12 mouse cellular contexts compared by ENCODE assay signal in the genomic region with DNA sequence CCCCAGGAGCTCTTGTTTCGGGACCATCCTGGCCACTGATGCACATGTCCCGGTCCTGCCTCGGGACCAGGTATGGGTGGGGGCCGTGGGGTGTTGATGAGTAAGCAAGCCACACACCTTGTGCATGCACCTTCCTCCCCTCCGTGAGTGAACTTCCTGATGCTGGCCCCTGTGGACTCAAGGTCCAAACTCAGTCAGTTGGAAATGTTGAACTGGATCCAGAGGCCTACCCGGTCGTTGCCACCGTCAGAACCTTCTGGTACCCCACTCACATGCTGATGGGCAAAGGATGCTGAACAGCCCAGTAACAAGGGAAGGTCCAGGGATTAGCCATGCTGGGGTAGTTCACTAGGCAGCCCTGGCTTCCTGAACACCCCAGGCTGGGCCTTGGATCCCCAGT.
"Had no signal": no experiment of that assay in that cellular context is flagged by ENCODE, and none has a peak within 500 bp of the region (broad histone marks: within the 10 kb centered on the region; RNA-seq: fewer than 3 reads in every experiment).

No protein-coding gene starts in this region.

- DNase-seq: liver; liver, embryonic 13.5 days; liver, postnatal 0 days; lung, postnatal 36 days; right cerebral cortex, adult 18-20 months; spleen, adult 18-20 months; thymus, adult 18-20 months; thymus, postnatal 14 days had no signal

- H3K9ac ChIP-seq: liver, embryonic 13.5 days; liver, postnatal 0 days; lung, embryonic 15.5 days; midbrain, embryonic 13.5 days had no signal

- ATAC-seq: intestine, embryonic 16.5 days; liver, postnatal 0 days; midbrain, embryonic 13.5 days had no signal

- H3K4me3 ChIP-seq: left cerebral cortex, adult 2 months; liver, embryonic 13.5 days; lung, embryonic 15.5 days; midbrain, embryonic 13.5 days had no signal

- H3K4me2 ChIP-seq: liver, embryonic 13.5 days; lung, embryonic 15.5 days; midbrain, embryonic 13.5 days had no signal

- H3K27me3 ChIP-seq: liver, embryonic 13.5 days; lung, embryonic 15.5 days; midbrain, embryonic 13.5 days had no signal

- H3K9me3 ChIP-seq: lung, embryonic 15.5 days had no signal

- H3K36me3 ChIP-seq: liver, embryonic 13.5 days; lung, embryonic 15.5 days; midbrain, embryonic 13.5 days had no signal

- H3K27ac ChIP-seq: left cerebral cortex, adult 2 months; liver, embryonic 13.5 days; lung, embryonic 15.5 days; midbrain, embryonic 13.5 days had no signal

- H3K4me1 ChIP-seq: midbrain, embryonic 13.5 days had no signal
